Mouse (Mus musculus): ENCODE data around the gene Mis12. TPM values are rescaled to one million over a fixed set of nuclear protein-coding genes. Genes with fewer than 3 reads are reported as not detected.

The Mis12 gene
- total RNA-seq, 2 experiments from 2014 or later, result 14.9 to 16.5 TPM

DNA sequence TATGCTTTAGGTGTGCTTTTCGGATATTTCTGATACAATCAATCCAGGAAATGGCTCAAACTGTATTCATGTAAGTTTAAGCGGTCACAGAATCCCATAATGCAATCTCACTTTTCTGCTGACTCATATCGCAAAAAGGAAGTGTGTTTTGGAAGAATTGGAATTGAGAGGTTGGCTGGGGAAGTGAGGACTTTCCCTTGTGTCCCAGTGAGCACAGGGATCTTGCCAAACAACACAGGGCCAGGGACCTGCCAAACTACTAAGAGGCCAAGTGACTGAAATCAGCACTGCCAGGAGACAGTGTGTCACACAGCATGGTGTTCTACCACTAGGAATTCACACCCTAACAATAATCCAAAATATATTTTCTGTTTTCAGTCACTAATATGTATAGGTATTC lies 11.1 kb upstream of the Mis12 start:
- intact Hi-C loops (cut with DNase I), result loop anchor here (10.0 kb wide), 1 partner anchor 46 kb away; no protein-coding TSS in a partner anchor
- no peak for DNase-seq (ENCODE audit: low spot score in 2 of 2)

DNA sequence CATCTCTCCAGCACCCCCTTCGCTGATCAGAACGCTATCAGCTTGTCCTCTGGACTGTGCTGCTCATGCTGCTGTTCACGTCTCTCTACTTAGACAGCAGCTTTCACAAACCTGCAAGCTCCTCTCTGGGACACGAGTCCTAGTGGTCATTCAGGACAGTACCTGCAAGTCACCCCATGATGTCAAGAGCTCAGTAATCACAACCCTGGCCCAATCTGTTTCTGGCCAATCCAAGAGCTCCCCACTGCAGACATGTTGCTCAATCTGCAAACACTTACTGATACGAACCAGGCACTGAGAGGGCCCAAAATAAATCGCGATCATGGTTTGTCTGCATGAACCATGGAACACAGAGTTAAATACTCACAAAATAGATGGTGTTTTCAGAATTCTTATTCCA lies 6.7 kb upstream of the Mis12 start:
- intact Hi-C loops (cut with DNase I), result no loop called here
- DNase-seq (ENCODE audit: low spot score in 2 of 2), result no peak

DNA sequence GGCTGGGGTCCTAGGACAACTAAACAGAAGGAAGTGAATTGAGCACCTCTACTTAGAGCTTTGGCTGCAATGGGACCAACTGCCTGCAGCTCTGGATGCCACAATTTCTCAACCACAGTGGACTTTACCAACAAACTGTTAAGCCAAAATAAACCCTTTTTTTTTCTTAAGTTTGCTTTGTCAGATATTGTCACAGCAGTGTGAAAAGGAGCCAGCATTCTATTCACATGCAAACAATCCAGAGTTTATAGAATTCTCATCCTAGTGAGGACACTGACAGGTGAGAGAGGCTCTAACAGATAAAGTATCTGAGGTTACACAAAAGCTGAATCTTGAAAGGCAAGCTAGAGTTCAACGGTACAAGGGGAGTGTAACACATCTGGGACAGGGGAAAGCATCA lies 2.4 kb upstream of the Mis12 start:
- intact Hi-C loops (cut with DNase I), result no loop called here
- DNase-seq (ENCODE audit: low spot score in 2 of 2), result no peak

DNA sequence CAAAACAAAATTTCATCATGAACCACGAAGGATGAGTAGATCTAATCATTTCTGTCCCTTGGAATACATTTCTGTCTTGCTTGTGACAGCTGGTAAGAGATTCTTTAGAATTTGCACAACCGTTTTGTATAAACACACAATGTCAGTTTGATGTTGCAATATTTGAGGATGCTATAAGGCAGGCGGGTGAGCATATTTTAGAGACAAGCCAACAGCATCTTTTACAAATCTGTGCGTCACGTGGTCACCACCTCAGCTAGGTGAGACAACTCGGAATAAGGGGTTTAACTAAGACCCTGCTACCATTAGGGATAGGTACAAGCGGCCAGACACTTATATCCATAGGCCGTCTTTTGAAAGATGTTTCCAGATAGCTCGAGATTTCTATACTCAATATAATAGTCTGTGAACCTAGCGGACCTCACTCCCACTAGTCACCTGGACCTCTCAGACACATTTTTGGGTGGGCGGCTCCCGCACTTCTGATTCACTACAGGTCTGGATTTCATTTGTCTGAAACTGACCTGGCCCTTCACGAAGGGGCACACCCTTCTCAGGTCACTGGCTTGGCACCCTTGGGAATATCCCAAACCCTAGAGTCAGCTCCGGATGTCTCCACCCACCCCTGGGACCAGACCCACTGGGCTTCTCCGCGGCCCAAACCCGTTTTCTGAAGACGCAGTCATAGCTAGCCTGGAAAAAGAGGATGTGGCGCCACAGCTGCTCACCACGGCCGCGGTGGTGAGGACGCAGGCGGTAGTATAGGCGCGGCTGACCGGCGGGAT lies 803 bp upstream of the Mis12 start:
- intact Hi-C loops (cut with DNase I), result loop anchor here (1.0 kb wide), 1 partner anchor 14 kb away; the partner anchor contains the start of gene Dhx33
- no peak for DNase-seq (ENCODE audit: low spot score in 2 of 2)

DNA sequence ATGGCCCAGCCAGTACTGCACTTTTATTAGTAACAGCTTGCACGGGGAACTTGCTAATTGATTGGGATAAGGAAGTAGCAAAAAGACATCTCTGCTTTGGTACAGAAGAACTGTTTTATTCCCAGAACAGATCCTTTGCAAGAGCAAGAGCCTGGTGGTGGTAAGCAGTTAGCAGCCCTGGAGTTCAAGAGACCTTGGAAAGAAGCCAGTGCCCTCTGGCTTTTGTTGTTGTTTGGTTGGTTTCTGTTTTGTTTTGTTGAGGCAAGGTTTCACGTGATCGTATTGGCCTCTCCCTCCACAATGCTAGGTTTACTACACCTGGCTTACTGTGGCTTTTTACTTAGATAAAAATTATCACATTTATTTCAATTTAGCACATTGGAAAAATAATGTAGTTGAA lies 8.9 kb downstream of the Mis12 start:
- DNase-seq (ENCODE audit: low spot score in 2 of 2), result no peak
- intact Hi-C loops (cut with DNase I), result no loop called here

DNA sequence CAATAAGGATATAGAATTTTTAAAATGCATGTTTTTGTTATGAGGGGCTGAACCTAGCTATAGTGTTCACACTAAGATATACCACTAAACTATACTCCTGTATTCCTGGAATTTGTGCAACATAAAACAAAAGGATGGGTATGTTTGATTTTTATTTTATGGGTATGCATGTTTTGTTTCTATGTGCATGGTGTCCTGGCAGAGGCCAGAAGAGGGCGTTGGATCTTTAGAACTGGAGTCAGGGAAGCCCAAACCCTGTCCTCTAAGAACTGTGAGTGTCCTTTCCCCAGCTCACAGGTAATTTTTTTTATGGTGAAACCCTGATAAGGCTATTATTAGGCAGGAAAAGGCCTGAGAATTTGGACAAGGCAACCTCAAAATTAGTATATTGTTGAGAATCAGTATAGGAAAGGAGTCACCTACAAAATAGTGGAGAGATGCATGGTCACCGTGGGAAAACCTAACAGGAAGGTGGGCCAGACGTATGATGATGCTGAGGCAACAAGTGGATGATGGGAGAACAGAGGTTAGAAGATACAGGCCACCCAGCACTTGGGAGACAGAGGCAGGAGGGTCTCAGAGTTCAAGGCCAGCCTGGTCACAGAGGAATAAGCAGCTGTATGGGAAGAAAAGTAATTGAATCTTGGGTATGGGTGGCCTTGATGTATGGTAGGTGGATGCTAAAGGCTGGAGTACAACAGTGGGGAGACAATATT lies 10.2 kb downstream of the Mis12 start:
- no peak for DNase-seq (ENCODE audit: low spot score in 2 of 2)
- intact Hi-C loops (cut with DNase I), result no loop called here

DNA sequence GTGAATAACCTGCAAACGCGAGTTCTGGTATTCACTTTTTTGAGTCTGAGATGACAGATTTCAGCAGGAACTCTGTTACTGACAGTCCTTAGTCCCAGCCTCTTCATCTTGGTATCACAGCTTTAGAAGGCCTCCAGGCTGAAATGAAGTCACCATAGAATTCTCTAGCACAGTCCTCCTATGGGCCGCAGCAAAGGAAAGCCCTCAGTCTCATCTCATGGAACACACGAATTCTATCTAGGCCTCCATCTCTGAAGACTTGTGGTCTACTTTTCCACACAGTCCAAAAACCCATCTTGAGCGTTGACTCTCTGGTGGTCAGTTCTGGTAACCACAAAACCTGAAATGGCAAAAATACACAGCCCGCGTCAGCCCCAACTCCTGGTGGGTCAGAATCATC lies 12.7 kb downstream of the Mis12 start:
- no peak for DNase-seq (ENCODE audit: low spot score in 2 of 2)
- intact Hi-C loops (cut with DNase I), result no loop called here

DNA sequence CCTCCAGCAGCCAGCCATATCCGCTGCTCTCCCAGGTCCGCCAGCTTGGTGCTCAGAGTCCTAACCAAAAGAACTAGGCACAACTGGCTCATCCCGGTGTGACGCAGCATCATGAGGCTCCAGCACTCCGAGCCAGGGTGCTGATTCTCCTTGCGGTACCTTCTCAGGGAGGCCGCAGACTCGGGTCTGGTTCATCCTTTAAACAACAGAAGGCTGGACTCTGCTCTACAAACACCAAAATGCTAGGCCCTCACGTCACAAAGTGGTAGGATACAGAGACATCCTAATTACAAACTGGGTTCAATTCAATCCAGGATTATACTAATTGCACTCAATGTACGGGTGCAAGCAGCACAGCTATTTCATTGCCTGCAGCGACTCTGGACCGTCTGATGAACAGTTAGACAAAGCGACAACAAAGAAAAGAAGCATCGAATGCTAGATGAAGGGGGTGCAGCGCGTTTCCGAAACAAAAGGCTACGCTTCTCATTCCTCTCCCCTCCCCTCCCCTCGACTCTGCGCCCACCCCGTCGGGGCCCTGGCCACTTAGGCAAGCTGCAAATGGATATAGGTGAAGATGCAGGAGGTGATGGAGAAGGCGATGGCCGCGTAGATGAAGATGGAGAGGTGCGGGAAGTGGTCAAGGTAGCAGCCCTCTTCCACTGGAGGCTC lies 13.2 kb downstream of the Mis12 start:
- DNase-seq (ENCODE audit: low spot score in 2 of 2), result peak; percentile 53 to 55
- intact Hi-C loops (cut with DNase I), result no loop called here

DNA sequence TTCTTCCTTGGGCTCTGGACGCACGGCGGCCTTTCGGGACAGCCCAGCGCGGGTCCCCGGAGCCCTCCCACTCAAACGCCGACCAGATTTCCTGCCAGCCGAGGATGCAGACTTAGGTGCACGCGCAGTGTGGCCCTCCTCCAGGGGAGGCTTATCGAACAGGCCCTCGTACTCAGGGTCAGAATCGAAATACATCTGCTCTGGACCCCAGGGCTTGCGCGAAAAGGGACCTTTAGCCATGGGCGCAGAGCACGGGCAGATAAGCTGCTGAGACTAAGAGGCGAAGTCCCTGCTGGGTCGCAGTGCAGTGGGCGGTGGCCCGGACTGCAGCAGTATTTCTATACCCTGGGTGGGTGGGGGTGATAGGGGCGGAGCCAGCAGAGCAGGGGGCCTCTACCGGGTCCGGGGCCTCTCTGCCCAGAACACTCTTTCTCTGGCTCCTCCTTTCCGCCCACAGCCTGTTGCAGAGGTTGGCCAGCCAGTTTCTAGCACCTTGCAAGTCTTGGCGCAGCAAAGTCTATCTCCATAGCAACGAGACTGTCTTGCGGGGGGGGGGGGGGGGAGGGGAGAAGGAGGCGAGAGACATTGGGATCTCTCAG lies 13.9 kb downstream of the Mis12 start, which contains the start of gene 6330403K07Rik:
Gene 6330403K07Rik, minus strand, starts transcription at position 351 of the 599 bp plus-strand sequence.
- intact Hi-C loops (cut with DNase I), result no loop called here
- DNase-seq (ENCODE audit: low spot score in 2 of 2), result peak; percentile 67 to 74

DNA sequence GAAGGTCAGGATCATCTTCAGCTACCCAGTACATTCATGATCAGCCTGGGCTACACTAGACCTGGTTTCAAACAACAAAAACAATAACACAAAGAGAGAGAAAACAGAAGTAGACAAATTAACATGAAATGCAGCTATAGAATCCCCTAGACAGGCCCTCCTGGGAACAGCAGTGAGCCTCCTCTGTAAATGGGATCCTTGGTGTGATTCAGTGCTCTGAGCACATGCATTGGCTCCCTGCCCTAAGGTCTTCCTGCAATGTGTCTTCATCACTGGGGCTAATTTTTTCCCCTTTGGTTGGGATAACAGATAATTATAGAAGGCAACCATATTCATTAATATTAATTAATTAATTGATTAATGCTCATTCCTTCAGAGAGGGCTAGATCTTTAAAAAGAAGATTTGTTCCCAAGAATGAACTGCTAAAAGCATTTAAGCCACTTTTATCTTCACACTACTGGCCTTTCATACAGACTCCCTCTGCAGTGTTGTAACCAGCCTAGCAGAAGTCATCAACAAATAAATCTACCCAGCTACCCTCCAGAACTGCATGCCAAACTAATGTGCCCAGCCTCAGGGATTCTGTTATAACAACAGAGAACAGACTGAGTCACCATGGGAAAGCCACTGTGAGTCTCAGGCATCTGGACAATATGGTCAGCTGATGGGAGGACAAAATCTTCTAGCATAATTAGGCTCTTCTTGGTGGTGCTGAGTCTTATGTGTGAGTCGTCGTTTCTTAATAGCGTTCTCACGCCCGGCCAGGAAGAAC lies 20.3 kb downstream of the Mis12 start:
- no peak for DNase-seq (ENCODE audit: low spot score in 2 of 2)
- intact Hi-C loops (cut with DNase I), result no loop called here

DNA sequence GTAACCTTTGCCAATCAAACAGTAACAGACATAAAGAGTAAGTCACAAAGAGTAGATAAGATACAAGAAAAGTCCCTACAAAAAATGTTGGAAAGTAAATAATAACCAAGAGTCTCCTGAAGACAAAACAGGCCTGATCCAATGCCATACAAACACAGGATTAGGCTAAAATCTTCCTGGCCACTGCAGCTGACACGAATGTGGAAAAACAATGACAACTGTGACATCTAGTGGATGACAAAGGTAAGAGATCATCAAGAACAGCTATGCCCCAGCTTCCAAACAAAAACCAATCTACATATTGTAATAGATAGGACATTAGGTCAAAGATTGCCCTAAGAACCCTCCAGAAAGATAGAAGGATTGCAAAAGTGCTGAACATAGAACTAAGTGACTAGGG lies 33.1 kb downstream of the Mis12 start:
- no peak for DNase-seq (ENCODE audit: low spot score in 2 of 2)
- intact Hi-C loops (cut with DNase I), result loop anchor here (10.0 kb wide), 1 partner anchor 48 kb away; the partner anchor contains the start of gene Dhx33

DNA sequence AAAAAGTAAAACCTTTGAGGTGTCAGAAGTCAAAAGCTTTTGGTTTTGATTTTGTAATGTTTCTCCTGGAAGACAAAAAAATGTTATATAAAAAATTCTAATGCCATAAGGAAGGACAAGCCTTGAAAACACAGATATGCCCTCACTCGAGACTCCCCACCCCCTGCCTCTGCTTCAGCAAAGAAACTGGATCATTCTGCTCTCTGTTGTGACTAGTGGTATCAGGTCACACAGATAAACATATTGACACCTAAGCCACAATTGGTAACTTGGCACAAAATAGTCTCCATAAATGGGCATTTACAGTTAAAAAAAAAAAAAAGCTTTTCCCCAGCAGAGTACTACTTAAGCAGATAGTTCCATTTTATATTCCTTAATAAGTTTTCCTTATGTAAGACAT lies 56.9 kb downstream of the Mis12 start:
- DNase-seq (ENCODE audit: low spot score in 2 of 2), result no peak
- intact Hi-C loops (cut with DNase I), result no loop called here

Other genes starting within 250 kb of the Mis12 start
- gene Scimp, start 207.0 kb upstream of the Mis12 start, total RNA-seq (2021), result not detected
- gene Rabep1, start 174.8 kb upstream of the Mis12 start, total RNA-seq (2021), result 100 to 1,000 TPM; 124 to 125 TPM
- gene Nup88, start 49.6 kb upstream of the Mis12 start, total RNA-seq (2021), result 10 to 100 TPM; 50.8 to 53.3 TPM
- gene Rpain, start 49.4 kb upstream of the Mis12 start, total RNA-seq (2021), result 10 to 100 TPM; 32.4 to 49.1 TPM
- 10 to 100 TPM; 87.4 to 91.5 TPM for gene C1qbp, start 36.6 kb upstream of the Mis12 start, total RNA-seq (2021)
- 10 to 100 TPM; 25.6 to 28.9 TPM for gene Dhx33, start 15.2 kb upstream of the Mis12 start, total RNA-seq (2021)
- gene Derl2, start 230 bp downstream of the Mis12 start, total RNA-seq (2021), result 10 to 100 TPM; 19.8 to 25.5 TPM
- gene 6330403K07Rik, start 13.9 kb downstream of the Mis12 start, total RNA-seq (2021), result 100 to 1,000 TPM; 217 to 253 TPM
- under 1 TPM; 0.62 to 0.84 TPM for gene Nlrp1a, start 125.1 kb downstream of the Mis12 start, total RNA-seq (2021)
- under 1 TPM; 0.25 to 0.27 TPM for gene Nlrp1b, start 211.1 kb downstream of the Mis12 start, total RNA-seq (2021)

Measured in left cerebral cortex, postnatal 36 days (tissue).